Mouse (Mus musculus): Measurements from ENCODE around the gene Srms. TPM values are rescaled to one million over a fixed set of nuclear protein-coding genes. Genes with fewer than 3 reads are reported as not detected.
"Not testable (repeated sequence)": the region's sequence is repeated elsewhere in the genome, so short reads cannot be mapped to it uniquely, and the experiment has no call there.

The Srms gene
- polyA plus RNA-seq, 1 experiment from 2014 or later = 0.08 TPM

- Histone ChIP-seq H3K36me3 (ENCODE audit: control insufficient read depth, insufficient read depth, low read length) (peaks cover 12% of the 10 kb centered on the region; the same call in 1 of the 2 replicates), H3K4me2 (ENCODE audit: low read depth, low read length) (no peak overlapping the region), H3K9me3 (ENCODE audit: control insufficient read depth, low read length) (no peaks in the 10 kb centered on the region), H3K4me1 (ENCODE audit: control insufficient read depth, insufficient read depth, low read length) (peaks cover 3% of the 10 kb centered on the region; the same call in 1 of the 2 replicates), H3K27ac (replicated peaks; ENCODE audit: low read depth, low read length) (no peak overlapping the region), H3K27me3 (replicated peaks; ENCODE audit: control insufficient read depth, insufficient read depth, low read length) (no peaks in the 10 kb centered on the region), H3K4me3 (ENCODE audit: low read depth, low read length) (no peak overlapping the region), H3K9ac (ENCODE audit: low read depth, low read length) (no peak overlapping the region)
- DNase-seq (ENCODE audit: low spot score) (no peak), ATAC-seq (ENCODE audit: low read depth) (no peak)
- WGBS = 71% methylated on average over 4 of the region's 4 CpGs
These were observed 21.0 kb downstream of the Srms start for GRCm38 (mm10) chr2:181191936-181192335.

- H3K4me3 ChIP-seq (ENCODE audit: low read depth, low read length); H3K4me2 ChIP-seq (ENCODE audit: low read depth, low read length); ATAC-seq (ENCODE audit: low read depth); H3K4me1 ChIP-seq (ENCODE audit: control insufficient read depth, insufficient read depth, low read length); H3K27ac ChIP-seq (replicated peaks; ENCODE audit: low read depth, low read length); H3K27me3 ChIP-seq (replicated peaks; ENCODE audit: control insufficient read depth, insufficient read depth, low read length); H3K9me3 ChIP-seq (ENCODE audit: control insufficient read depth, low read length); H3K9ac ChIP-seq (ENCODE audit: low read depth, low read length); DNase-seq (ENCODE audit: low spot score): not testable (repeated sequence)
- 67% methylated on average over 3 of the region's 4 CpGs for WGBS
- H3K36me3 ChIP-seq (ENCODE audit: control insufficient read depth, insufficient read depth, low read length) = peaks cover 12% of the 10 kb centered on the region; the same call in 1 of the 2 replicates
These were observed 21.6 kb downstream of the Srms start for GRCm38 (mm10) chr2:181191385-181191784.

- H3K4me3 ChIP-seq (ENCODE audit: low read depth, low read length) = no peak overlapping the region
- ATAC-seq (ENCODE audit: low read depth) (no peak), DNase-seq (ENCODE audit: low spot score) (no peak)
- H3K27ac ChIP-seq (replicated peaks; ENCODE audit: low read depth, low read length) = no peak overlapping the region
- H3K9me3 ChIP-seq (ENCODE audit: control insufficient read depth, low read length) = no peaks in the 10 kb centered on the region
- no peak overlapping the region for H3K9ac ChIP-seq (ENCODE audit: low read depth, low read length)
- 76% methylated on average over 1 of the region's 1 CpGs for WGBS
- peaks cover 12% of the 10 kb centered on the region; the same call in 1 of the 2 replicates for H3K36me3 ChIP-seq (ENCODE audit: control insufficient read depth, insufficient read depth, low read length)
- no peak overlapping the region for H3K4me2 ChIP-seq (ENCODE audit: low read depth, low read length)
- no peaks in the 10 kb centered on the region for H3K27me3 ChIP-seq (replicated peaks; ENCODE audit: control insufficient read depth, insufficient read depth, low read length)
- H3K4me1 ChIP-seq (ENCODE audit: control insufficient read depth, insufficient read depth, low read length) = peaks cover 3% of the 10 kb centered on the region; the same call in 1 of the 2 replicates
These were observed 23.7 kb downstream of the Srms start for GRCm38 (mm10) chr2:181189321-181189720.

- peak; percentile 34 for DNase-seq (ENCODE audit: low spot score)
- H3K4me2 ChIP-seq (ENCODE audit: low read depth, low read length) = peak overlapping the region; percentile 73
- no peaks in the 10 kb centered on the region for H3K9me3 ChIP-seq (ENCODE audit: control insufficient read depth, low read length)
- no peak overlapping the region for H3K27ac ChIP-seq (replicated peaks; ENCODE audit: low read depth, low read length)
- no peak for ATAC-seq (ENCODE audit: low read depth)
- peak overlapping the region; percentile 61; the same call in 1 of the 2 replicates for H3K4me3 ChIP-seq (ENCODE audit: low read depth, low read length)
- peaks cover 3% of the 10 kb centered on the region; the same call in 1 of the 2 replicates for H3K4me1 ChIP-seq (ENCODE audit: control insufficient read depth, insufficient read depth, low read length)
- H3K27me3 ChIP-seq (replicated peaks; ENCODE audit: control insufficient read depth, insufficient read depth, low read length) = no peaks in the 10 kb centered on the region
- peaks cover 12% of the 10 kb centered on the region; the same call in 1 of the 2 replicates for H3K36me3 ChIP-seq (ENCODE audit: control insufficient read depth, insufficient read depth, low read length)
- WGBS = 38% methylated on average over 2 of the region's 2 CpGs
- no peak overlapping the region for H3K9ac ChIP-seq (ENCODE audit: low read depth, low read length)
These were observed 24.3 kb downstream of the Srms start for GRCm38 (mm10) chr2:181188681-181189080.

- ATAC-seq (ENCODE audit: low read depth) = peak; percentile 97
- Histone ChIP-seq H3K4me2 (ENCODE audit: low read depth, low read length) (peak within 1 kb of the TSS; percentile 73), H3K4me3 (ENCODE audit: low read depth, low read length) (peak within 1 kb of the TSS; percentile 61), H3K27ac (replicated peaks; ENCODE audit: low read depth, low read length) (peak within 1 kb of the TSS; percentile 95), H3K36me3 (ENCODE audit: control insufficient read depth, insufficient read depth, low read length) (peaks cover 12% of the 10 kb centered on the region; the same call in 1 of the 2 replicates), H3K9me3 (ENCODE audit: control insufficient read depth, low read length) (no peaks in the 10 kb centered on the region), H3K9ac (ENCODE audit: low read depth, low read length) (peak within 1 kb of the TSS; percentile 96), H3K4me1 (ENCODE audit: control insufficient read depth, insufficient read depth, low read length) (peaks cover 3% of the 10 kb centered on the region; the same call in 1 of the 2 replicates), H3K27me3 (replicated peaks; ENCODE audit: control insufficient read depth, insufficient read depth, low read length) (no peaks in the 10 kb centered on the region)
- DNase-seq (ENCODE audit: low spot score) = peak; percentile 97
- WGBS = 0% methylated on average over 40 of the region's 64 CpGs
These were observed 25.6 kb downstream of the Srms start, which contains the start of gene Ppdpf for GRCm38 (mm10) chr2:181187121-181188000. Ppdpf (plus strand) TSS chr2:181187247.

GRCm38 (mm10) chr2:181186635-181187034 lies 26.4 kb downstream of the Srms start:
- H3K4me2 ChIP-seq (ENCODE audit: low read depth, low read length) = peak overlapping the region; percentile 73
- H3K27ac ChIP-seq (replicated peaks; ENCODE audit: low read depth, low read length) = peak overlapping the region; percentile 95
- DNase-seq (ENCODE audit: low spot score) (peak; percentile 95), ATAC-seq (ENCODE audit: low read depth) (peak; percentile 83)
- H3K9me3 ChIP-seq (ENCODE audit: control insufficient read depth, low read length) = no peaks in the 10 kb centered on the region
- peaks cover 12% of the 10 kb centered on the region; the same call in 1 of the 2 replicates for H3K36me3 ChIP-seq (ENCODE audit: control insufficient read depth, insufficient read depth, low read length)
- no peaks in the 10 kb centered on the region for H3K27me3 ChIP-seq (replicated peaks; ENCODE audit: control insufficient read depth, insufficient read depth, low read length)
- H3K4me1 ChIP-seq (ENCODE audit: control insufficient read depth, insufficient read depth, low read length) = peaks cover 3% of the 10 kb centered on the region; the same call in 1 of the 2 replicates
- peak overlapping the region; percentile 96 for H3K9ac ChIP-seq (ENCODE audit: low read depth, low read length)
- 1% methylated on average over 14 of the region's 14 CpGs for WGBS
- H3K4me3 ChIP-seq (ENCODE audit: low read depth, low read length) = peak overlapping the region; percentile 61

GRCm38 (mm10) chr2:181180898-181181297 lies 32.1 kb downstream of the Srms start:
- ATAC-seq (ENCODE audit: low read depth) (no peak), DNase-seq (ENCODE audit: low spot score) (no peak)
- Histone ChIP-seq H3K4me3 (ENCODE audit: low read depth, low read length) (no peak overlapping the region), H3K4me1 (ENCODE audit: control insufficient read depth, insufficient read depth, low read length) (no peaks in the 10 kb centered on the region), H3K9ac (ENCODE audit: low read depth, low read length) (no peak overlapping the region), H3K36me3 (ENCODE audit: control insufficient read depth, insufficient read depth, low read length) (no peaks in the 10 kb centered on the region), H3K9me3 (ENCODE audit: control insufficient read depth, low read length) (no peaks in the 10 kb centered on the region), H3K27ac (replicated peaks; ENCODE audit: low read depth, low read length) (no peak overlapping the region), H3K27me3 (replicated peaks; ENCODE audit: control insufficient read depth, insufficient read depth, low read length) (no peaks in the 10 kb centered on the region), H3K4me2 (ENCODE audit: low read depth, low read length) (no peak overlapping the region)
- whole genome bisulfite sequencing = 76% methylated on average over 6 of the region's 6 CpGs

GRCm38 (mm10) chr2:181178471-181178870 lies 34.5 kb downstream of the Srms start:
- H3K27me3 ChIP-seq (replicated peaks; ENCODE audit: control insufficient read depth, insufficient read depth, low read length) = no peaks in the 10 kb centered on the region
- no peak overlapping the region for H3K4me3 ChIP-seq (ENCODE audit: low read depth, low read length)
- no peaks in the 10 kb centered on the region for H3K4me1 ChIP-seq (ENCODE audit: control insufficient read depth, insufficient read depth, low read length)
- 82% methylated on average over 5 of the region's 5 CpGs for WGBS
- no peak overlapping the region for H3K9ac ChIP-seq (ENCODE audit: low read depth, low read length)
- ATAC-seq (ENCODE audit: low read depth) = no peak
- DNase-seq (ENCODE audit: low spot score) = no peak
- H3K36me3 ChIP-seq (ENCODE audit: control insufficient read depth, insufficient read depth, low read length) = no peaks in the 10 kb centered on the region
- H3K9me3 ChIP-seq (ENCODE audit: control insufficient read depth, low read length) = no peaks in the 10 kb centered on the region
- no peak overlapping the region for H3K4me2 ChIP-seq (ENCODE audit: low read depth, low read length)
- no peak overlapping the region for H3K27ac ChIP-seq (replicated peaks; ENCODE audit: low read depth, low read length)
